Mouse (Mus musculus) lung, embryonic 15.5 days (tissue): Measurements from ENCODE around the gene Psenen. TPM values are rescaled to one million over a fixed set of nuclear protein-coding genes. Genes with fewer than 3 reads are reported as not detected.

Source experiments
- ATAC-seq: fragments of 200-750 bp; cut with Nextera tagmentation; 2 replicates; pipeline ENCODE4 v1.8.0; 2017; ENCODE audit warnings: moderate number of reproducible peaks, borderline replicate concordance; ENCODE audit not compliant: low FRiP score, low TSS enrichment; ENCODE audit errors: extremely low read depth
- H3K27ac ChIP-seq: fragments of 300-500 bp; sonication (generic); 2 replicates; pipeline ENCODE4 v1.5.1; 2015; ENCODE audit warnings: moderate library complexity, mild to moderate bottlenecking, inconsistent platforms
- H3K27me3 ChIP-seq: fragments of 300-500 bp; sonication (generic); 2 replicates; pipeline ENCODE4 v1.6.1; 2015; ENCODE audit warnings: inconsistent platforms
- H3K36me3 ChIP-seq: fragments of 300-500 bp; sonication (generic); 2 replicates; pipeline ENCODE4 v1.6.1; 2015; ENCODE audit warnings: inconsistent platforms
- H3K4me1 ChIP-seq: fragments of 300-500 bp; sonication (generic); 2 replicates; pipeline ENCODE4 v1.6.1; 2015; ENCODE audit warnings: inconsistent platforms
- H3K4me2 ChIP-seq: fragments of 300-500 bp; sonication (generic); 2 replicates; pipeline ENCODE4 v1.6.1; 2015; ENCODE audit warnings: inconsistent platforms, mild to moderate bottlenecking, moderate library complexity
- H3K4me3 ChIP-seq: fragments of 300-500 bp; sonication (generic); 2 replicates; pipeline ENCODE4 v1.5.1; 2015; ENCODE audit warnings: mild to moderate bottlenecking, inconsistent platforms
- H3K9ac ChIP-seq: fragments of 300-500 bp; sonication (generic); 2 replicates; pipeline ENCODE4 v1.6.1; 2015; ENCODE audit warnings: inconsistent platforms
- H3K9me3 ChIP-seq: fragments of 300-500 bp; sonication (generic); 2 replicates; pipeline ENCODE4 v1.6.1; 2016; ENCODE audit warnings: inconsistent platforms
- WGBS: fragments of 180-500 bp; shearing (Covaris S2); methylation state at CpG from one replicate; pipeline ENCODE4 v1.1.7; 2015; 5-methylcytosine and 5-hydroxymethylcytosine counted together
- polyA plus RNA-seq: library from polyadenylated mRNA; unstranded; fragments of >200 nt; fragmentation: Nextera tagmentation; extraction: Ambion mirVana; gene quantifications from 2 replicates; pipeline ENCODE4 v1.2.1, GENCODE M21; 2015

Psenen gene
- polyA plus RNA-seq, 1 experiment from 2014 or later: 119 TPM

DNA sequence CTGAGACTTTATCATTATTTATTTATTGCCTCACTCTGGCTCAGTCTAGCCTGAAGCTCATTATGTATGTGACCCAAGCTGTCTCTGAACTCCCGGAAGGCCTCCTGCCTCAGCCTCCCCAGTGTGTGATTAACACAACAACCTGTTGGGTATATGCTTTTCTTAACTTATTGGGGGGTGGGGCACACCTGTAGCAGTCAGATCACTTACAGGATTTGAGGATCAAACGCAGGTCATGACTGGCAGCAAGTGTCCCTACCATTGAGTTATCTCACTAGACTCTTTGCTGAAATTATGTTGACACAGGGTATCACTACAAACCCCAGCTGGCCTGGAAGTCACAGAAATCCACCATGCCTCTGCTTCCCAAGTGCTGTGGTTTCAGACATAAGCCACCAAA, 3.1 kb downstream of the Psenen start:
- Histone ChIP-seq H3K36me3 (peaks cover 27% of the 10 kb centered on the region), H3K4me3 (no peak overlapping the region), H3K9me3 (no peaks in the 10 kb centered on the region), H3K9ac (0 out of 2 replicates have a peak overlapping the region, but pooled peaks have one; percentile 7), H3K27ac (0 out of 2 replicates have a peak overlapping the region, but pooled peaks have one; percentile 21), H3K27me3 (no peaks in the 10 kb centered on the region), H3K4me2 (peak overlapping the region; percentile 87), H3K4me1 (peaks cover 33% of the 10 kb centered on the region)
- no peak for ATAC-seq
- WGBS: 55% methylated on average over 2 of the region's 2 CpGs

DNA sequence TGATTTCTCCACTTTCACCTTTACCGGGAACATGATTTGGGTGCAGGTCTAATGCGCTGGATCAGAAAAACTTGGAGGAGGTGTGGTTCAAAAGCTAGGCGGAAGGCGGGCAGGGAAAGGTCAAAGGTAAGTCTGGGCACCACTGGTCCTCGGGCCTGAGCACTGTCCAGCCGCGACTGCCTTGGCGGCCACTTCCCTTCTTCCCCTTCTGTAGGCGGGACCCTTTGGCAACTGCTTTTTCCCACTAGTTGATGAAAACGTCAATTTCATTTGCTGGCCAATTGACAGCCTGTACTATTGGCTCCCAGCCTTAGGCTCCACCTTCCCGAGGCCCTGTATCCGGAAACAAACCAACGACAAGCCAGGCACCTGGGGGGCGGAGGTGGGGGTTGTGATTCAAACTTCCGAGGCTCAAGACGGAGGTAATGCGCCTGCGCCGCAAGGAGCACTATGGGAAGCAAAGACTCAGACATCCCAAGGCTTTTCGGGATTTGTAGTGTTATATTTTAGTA, 3.9 kb downstream of the Psenen start, which contains the start of gene Lin37:
Gene Lin37, minus strand, starts transcription at position 396 of the 512 bp plus-strand sequence.
- Histone ChIP-seq H3K9ac (peak within 1 kb of the TSS; percentile 67), H3K4me1 (peaks cover 33% of the 10 kb centered on the region), H3K27ac (peak within 1 kb of the TSS; percentile 49; the same call in 1 of the 2 replicates), H3K36me3 (peaks cover 22% of the 10 kb centered on the region), H3K4me2 (peak within 1 kb of the TSS; percentile 87), H3K9me3 (no peaks in the 10 kb centered on the region), H3K4me3 (peak within 1 kb of the TSS; percentile 59), H3K27me3 (no peaks in the 10 kb centered on the region)
- peak; percentile 85 for ATAC-seq
- under 1% methylated on average over 20 of the region's 20 CpGs for WGBS

DNA sequence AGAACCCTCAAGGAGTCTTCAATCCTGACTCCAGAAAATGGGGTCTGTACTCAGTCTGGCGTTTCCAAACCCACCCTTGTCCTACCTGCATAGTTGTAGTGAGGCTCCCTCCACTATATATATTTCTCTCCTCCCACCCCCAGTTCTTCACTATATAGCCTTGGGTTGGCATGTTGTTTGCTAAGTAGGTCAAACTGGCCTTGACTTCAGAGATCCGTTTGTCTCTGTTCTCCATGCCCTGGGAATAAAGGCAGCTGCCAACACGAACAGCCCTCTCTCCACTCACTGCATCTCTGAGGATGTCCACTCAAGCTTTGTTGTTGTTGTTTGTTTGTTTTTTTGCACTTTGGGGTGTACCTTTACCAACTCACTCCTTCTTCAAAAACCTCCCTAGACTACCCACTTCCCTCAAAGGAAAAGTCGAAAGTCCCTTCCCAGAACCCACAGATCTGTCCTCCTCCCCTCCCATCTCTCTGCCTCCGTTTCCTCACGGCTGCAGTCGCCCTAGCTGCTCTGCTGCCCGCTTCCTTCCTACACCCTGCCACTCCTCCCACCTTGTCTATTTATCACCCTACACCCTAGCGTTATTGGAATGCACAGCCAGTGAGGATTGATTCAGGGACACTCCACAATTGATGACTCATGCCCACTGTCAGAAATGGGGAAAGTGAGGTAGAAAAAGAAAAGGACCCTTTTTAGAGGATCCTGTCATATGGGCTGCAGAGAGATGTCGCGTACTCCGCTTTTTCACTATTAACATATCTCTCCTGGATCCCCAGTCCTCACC, 4.6 kb downstream of the Psenen start:
- 11% methylated on average over 12 of the region's 12 CpGs for WGBS
- ATAC-seq: no peak

DNA sequence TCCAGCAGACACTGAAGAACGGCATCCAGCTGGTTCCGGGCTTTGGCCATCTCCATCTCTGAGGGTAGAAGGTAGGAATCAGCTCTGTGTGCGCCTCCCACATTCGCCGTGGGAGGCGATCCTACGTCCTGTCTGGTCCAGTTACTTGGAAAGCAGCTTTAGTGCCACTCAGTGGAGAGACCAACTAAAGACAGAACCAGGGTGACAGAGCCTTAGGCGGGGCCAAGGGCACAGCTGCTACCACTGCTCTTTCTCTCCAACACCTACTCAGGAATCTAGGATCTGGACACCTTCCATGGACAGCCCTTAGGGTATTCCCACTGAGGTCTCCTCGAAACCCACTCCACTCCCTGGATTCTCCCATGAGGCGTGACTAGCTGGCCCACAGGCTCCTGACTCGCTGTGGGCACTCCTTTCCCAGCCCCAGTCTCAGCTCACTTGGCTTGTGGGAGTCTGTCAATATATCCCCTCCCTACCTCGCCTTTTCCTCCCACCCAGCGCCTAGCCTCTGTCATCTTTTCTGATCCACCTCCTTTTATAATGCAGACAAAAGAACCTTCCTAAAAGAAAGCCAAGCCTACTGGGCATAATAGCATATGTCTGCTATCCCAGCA, 5.4 kb downstream of the Psenen start:
- H3K9ac ChIP-seq: peak overlapping the region; percentile 67; the same call in 1 of the 2 replicates
- H3K4me3 ChIP-seq: peak overlapping the region; percentile 59
- no peak for ATAC-seq

More for the DNA sequence above, 4.6 kb downstream of the Psenen start:
- Histone ChIP-seq H3K4me1 (peaks cover 29% of the 10 kb centered on the region), H3K9me3 (no peaks in the 10 kb centered on the region), H3K27ac (peak overlapping the region; percentile 49; the same call in 1 of the 2 replicates), H3K36me3 (peaks cover 22% of the 10 kb centered on the region), H3K4me2 (peak overlapping the region; percentile 87), H3K9ac (peak overlapping the region; percentile 67), H3K27me3 (no peaks in the 10 kb centered on the region), H3K4me3 (peak overlapping the region; percentile 59)

DNA sequence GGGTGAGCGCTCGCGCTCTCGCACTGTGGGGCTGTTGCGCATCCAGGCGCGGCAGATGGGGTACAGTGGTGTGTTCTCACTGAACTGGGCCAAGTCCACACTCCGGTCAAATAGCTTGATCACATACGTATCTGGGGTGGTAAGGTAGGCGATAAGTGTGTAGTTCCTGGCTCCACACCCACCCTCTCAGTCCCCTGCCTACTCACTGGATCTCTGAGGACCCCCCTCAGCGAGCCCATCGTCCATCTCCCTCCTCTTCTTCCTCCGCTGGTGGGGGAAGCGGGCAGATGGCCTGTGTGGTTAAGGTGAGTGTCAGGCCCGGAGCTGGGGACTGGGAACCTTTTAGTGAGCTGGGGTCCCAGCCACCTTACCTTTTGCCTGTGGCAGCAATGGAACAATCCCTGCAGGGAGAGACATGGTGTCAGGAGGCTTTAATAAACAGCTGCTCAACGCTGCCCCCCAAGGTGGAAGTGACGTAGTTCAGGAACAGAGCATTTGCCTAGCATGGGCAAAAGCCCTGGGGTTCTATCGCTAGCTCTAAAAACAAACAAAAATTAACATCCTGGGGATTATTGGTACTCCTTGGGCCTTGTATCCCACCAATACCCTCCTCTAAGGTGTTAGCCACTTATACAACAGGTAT, 6.4 kb downstream of the Psenen start:
- 90% methylated on average over 18 of the region's 18 CpGs for whole genome bisulfite sequencing

More for the DNA sequence above, 5.4 kb downstream of the Psenen start:
- Histone ChIP-seq H3K36me3 (peaks cover 22% of the 10 kb centered on the region), H3K27me3 (no peaks in the 10 kb centered on the region), H3K27ac (no peak overlapping the region), H3K4me2 (peak overlapping the region; percentile 87), H3K4me1 (peaks cover 34% of the 10 kb centered on the region), H3K9me3 (no peaks in the 10 kb centered on the region)
- WGBS: 89% methylated on average over 13 of the region's 13 CpGs

DNA sequence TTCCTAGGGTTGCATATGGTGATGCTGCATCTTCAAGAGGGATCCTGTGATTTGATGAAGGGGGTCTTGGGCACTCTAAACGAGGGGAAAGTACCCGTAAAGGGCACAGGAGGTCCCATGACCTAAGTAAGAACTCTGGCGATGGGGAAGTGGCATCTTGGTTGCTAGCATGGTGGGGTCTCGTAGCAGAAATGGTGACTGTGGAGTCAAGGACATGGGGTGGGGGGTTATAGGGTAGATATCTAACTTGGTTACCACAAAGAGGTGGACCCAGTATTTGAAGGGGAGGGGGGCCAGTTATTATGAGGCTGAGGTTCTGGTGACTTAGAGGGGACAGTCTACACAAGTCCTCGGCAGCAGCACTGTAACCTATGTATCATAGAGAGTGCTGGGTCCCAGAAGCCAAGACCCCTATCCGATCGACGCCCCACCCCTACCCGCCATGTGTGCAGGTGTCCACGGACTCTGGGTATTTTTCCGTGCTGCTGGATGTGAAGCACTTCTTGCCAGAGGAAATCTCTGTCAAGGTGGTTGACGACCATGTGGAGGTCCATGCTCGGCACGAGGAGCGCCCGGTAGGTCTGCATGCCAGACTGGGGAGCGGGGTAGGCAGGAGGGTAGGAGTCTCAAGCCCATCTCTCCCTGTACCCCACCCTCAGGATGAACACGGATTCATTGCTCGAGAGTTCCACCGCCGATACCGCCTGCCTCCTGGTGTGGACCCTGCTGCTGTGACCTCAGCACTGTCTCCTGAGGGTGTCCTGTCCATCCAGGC, 9.4 kb downstream of the Psenen start:
- H3K4me3 ChIP-seq: peak overlapping the region; percentile 67
- peak overlapping the region; percentile 81; the same call in 1 of the 2 replicates for H3K9ac ChIP-seq
- peak overlapping the region; percentile 97 for H3K4me2 ChIP-seq
- no peak for ATAC-seq
- 77% methylated on average over 22 of the region's 22 CpGs for WGBS
- H3K27me3 ChIP-seq: no peaks in the 10 kb centered on the region
- H3K27ac ChIP-seq: no peak overlapping the region
- H3K36me3 ChIP-seq: peaks cover 26% of the 10 kb centered on the region
- H3K4me1 ChIP-seq: peaks cover 33% of the 10 kb centered on the region
- H3K9me3 ChIP-seq: no peaks in the 10 kb centered on the region

More for the DNA sequence above, 6.4 kb downstream of the Psenen start:
- Histone ChIP-seq H3K9ac (no peak overlapping the region), H3K9me3 (no peaks in the 10 kb centered on the region), H3K4me2 (no peak overlapping the region), H3K36me3 (peaks cover 22% of the 10 kb centered on the region), H3K27me3 (no peaks in the 10 kb centered on the region), H3K4me1 (peaks cover 36% of the 10 kb centered on the region), H3K27ac (no peak overlapping the region), H3K4me3 (no peak overlapping the region)
- no peak for ATAC-seq

DNA sequence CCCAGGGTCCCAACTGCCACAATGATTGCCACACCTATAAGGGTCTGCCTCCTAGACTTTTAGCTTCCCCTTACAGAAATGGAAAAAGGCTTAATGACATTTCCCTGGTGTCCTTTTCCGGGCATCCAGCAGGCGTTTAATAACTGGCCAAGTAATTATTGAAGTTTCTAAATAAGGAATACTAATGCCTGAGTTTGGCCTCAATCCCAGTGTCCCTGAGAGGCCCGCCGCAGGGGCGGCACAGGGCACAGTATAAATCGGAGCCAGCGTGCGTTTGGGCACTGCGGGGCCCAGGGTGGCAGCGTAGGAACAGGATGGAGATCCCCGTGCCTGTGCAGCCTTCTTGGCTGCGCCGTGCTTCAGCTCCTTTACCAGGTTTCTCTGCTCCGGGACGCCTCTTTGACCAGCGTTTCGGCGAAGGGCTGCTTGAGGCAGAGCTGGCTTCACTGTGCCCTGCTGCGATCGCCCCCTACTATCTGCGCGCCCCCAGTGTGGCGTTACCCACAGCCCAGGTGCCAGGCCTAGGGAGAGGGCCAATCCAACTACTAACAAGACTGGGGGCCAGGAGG, 10.3 kb downstream of the Psenen start:
- Histone ChIP-seq H3K4me3 (peak overlapping the region; percentile 67), H3K4me1 (peaks cover 24% of the 10 kb centered on the region), H3K36me3 (peaks cover 30% of the 10 kb centered on the region), H3K4me2 (peak overlapping the region; percentile 97), H3K9ac (peak overlapping the region; percentile 81), H3K27ac (peak overlapping the region; percentile 98), H3K27me3 (no peaks in the 10 kb centered on the region), H3K9me3 (no peaks in the 10 kb centered on the region)
- WGBS: 1% methylated on average over 20 of the region's 23 CpGs
- ATAC-seq: no peak

DNA sequence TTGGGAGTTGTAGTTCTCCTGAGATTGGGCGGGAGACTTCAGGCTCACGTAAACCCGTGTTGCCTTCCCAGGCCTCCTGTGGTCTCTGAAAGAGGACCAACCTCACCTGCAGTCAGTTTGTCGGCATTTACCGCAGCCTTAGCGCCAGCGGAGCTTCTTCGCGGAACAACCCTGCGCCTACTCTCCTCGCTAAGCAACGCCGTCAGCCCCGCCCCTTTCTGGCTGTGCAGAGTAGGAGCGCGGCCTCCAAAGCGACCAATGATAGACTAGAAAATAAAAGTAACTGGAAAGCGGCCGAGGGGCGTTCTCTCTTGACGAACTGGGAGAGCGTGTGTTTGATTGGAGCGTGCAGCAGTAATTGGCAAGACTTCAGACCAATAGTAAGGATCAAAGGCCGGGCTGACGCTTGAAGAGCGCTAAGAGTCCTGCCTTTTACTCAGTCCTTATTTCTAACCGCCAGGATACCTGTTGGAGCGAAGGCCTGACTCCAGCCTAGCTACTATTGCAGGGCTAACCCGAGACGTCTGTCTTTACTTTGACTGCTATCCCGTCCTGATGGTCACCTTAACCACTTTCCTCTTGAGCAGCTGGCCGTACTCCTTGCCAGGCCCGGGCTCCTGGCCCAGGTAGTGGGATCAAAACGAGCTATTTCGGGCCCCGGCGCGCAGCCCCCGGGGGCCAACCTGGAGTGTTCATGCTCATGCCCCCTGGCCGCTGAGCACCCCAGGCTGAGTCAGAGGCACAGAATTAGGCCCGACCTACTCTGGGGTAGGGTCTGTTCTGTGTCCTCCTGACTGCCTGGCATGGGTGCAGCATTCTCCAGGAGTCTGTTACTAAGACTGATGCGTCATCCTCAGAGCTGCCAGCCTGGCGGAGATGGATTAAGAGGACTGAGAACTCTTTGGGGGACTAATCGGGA, 11.1 kb downstream of the Psenen start, which contains the start of the genes Hspb6 and Proser3:
Gene Hspb6, plus strand, starts transcription at position 77 of the 919 bp plus-strand sequence.
Gene Proser3, minus strand, starts transcription at position 198 of the 919 bp plus-strand sequence.
- ATAC-seq: peak; percentile 93
- no peaks in the 10 kb centered on the region for H3K27me3 ChIP-seq
- no peaks in the 10 kb centered on the region for H3K9me3 ChIP-seq
- peak within 1 kb of the TSS; percentile 81 for H3K9ac ChIP-seq
- peak within 1 kb of the TSS; percentile 67 for H3K4me3 ChIP-seq
- peak within 1 kb of the TSS; percentile 98 for H3K27ac ChIP-seq
- peaks cover 21% of the 10 kb centered on the region for H3K4me1 ChIP-seq
- under 1% methylated on average over 44 of the region's 44 CpGs for WGBS
- H3K36me3 ChIP-seq: peaks cover 37% of the 10 kb centered on the region
- H3K4me2 ChIP-seq: peak within 1 kb of the TSS; percentile 97

DNA sequence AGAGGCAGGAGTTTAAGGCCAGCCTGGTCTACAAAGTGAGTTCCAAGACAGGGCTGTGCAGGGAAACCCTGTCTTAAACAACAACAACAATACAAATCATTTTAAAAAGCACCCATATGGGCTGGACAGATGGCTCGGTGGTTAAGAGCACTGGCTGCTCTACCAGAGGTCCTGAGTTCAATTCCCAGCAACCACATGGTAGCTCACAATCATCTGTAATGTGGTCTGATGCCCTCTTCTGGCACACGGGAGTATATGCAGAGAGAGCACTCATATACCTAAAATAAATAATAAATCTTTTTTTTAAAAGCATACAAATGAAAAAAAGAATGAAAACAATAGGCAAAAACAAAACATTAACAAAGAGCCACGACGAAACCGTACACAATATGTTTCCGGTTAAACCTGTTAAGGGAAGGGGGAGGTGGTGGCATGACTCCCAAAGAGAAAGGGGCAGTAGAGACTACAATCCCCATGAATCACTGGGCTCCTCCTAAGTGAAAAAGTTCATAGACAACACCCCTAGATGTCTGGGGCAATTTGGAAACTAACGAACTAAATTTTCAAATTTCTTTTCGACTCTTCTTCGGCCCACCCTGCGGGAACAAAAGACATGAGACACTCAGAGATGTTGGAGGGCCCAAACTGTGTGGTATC, 11.9 kb downstream of the Psenen start:
- Histone ChIP-seq H3K4me1 (peaks cover 21% of the 10 kb centered on the region), H3K9ac (peak overlapping the region; percentile 68), H3K4me3 (peak overlapping the region; percentile 67), H3K9me3 (no peaks in the 10 kb centered on the region), H3K4me2 (peak overlapping the region; percentile 97), H3K36me3 (peaks cover 30% of the 10 kb centered on the region), H3K27ac (peak overlapping the region; percentile 98), H3K27me3 (no peaks in the 10 kb centered on the region)
- 2% methylated on average over 10 of the region's 10 CpGs for WGBS
- ATAC-seq: peak; percentile 58
